Mouse (Mus musculus) adrenal gland, postnatal 10 days (tissue): ENCODE data around the gene Gm49450. TPM values are rescaled to one million over a fixed set of nuclear protein-coding genes. Genes with fewer than 3 reads are reported as not detected.
"Not testable (repeated sequence)": the region's sequence is repeated elsewhere in the genome, so short reads cannot be mapped to it uniquely, and the experiment has no call there.

Source experiments
- DNase-seq: peaks from one replicate; pipeline ENCODE4 v3.0.0; 2021; ENCODE audit warnings: mixed read lengths
- total RNA-seq, 2 experiments: library from RNA; stranded (reverse); gene quantifications; 2 replicates each; pipeline ENCODE4 v1.2.3; 2021

Gm49450 gene
- total RNA-seq, 2 experiments from 2014 or later: not detected

DNA sequence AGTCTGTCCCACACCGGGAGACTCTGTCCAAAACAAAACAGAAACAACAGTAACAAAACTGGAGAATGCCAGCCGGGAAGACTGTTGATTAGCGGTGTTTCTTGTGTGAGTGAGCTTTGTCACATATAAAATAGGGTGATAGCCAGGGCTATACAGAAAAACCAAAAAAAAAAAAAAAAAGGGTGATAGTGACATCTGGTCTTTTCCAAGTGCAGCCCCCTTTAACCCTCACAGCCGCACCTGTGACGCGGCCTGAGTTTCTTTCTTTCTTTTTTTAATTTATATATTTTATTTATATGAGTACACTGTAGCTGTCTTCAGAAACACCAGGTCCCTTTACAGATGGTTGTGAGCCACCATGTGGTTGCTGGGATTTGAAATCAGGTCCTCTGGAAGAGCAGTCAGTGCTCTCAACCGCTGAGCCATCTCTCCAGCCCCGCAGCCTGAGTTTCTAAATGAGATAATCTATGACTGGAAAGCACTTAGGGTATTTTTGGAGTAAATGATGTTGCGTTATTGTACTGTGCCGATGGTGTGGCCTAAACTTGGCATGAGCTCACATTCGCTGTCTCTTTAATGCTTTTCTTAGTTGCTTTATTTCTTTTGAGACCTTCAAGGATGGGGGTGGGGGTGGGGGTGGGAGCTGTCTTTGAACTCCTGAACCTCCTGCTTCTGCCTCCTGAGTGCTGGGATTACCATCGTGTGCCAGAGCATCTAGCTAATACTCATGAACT lies 32.8 kb upstream of the Gm49450 start:
- no peak for DNase-seq

DNA sequence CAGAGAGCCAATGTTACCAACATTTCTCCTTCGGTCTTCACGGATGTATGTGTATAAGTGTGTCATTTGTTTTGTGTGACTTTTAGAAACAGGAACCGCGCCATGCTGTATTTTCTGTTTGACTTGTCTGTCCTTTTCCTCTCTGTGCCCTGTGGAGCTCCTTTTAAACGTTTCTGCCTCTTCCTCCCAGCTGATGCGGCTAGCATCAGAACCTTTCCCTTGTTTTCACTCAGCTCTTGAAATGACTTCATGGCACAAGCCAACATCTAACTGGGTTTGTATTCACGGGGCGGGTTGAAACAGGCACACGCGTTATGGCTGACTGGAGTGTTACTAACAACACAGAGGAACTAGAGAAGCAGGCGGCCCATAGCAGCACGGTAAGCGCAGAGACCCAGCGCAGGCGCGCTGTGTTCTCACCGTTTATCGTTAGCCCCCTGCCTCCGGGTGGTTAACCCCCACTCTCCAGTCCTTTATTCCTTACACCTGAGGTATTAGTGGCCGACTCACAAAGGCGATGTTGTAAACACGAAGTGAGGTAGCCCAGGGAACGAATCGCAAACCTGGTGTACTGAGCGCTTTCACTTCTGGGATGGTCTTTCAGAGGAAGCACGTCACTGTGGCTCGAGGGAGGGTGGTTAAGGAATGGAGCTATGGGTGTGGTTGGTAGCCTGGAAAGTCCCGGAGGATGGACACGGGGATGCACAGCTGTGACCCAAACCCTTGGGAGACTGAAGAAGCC lies 32.1 kb upstream of the Gm49450 start:
- DNase-seq: peak; percentile 85

DNA sequence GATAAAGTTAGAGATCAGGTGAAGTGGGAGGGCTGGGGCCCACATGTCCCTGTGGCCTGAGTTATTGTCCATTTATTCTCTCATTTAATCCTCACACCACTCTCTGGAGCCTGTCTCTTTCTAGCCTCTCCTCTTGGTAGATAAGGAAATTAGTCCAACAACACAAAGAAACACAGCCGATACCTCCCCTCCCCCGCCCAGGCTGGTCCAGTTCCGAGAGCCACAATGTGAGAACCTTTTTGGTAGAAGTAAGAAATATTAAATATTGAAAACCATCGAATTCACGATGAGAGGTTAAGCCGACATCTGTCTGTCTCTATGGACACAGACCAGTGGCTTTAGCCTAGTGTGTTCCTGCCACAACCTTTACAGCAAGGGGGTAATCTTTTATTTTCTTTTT lies 31.3 kb upstream of the Gm49450 start:
- no peak for DNase-seq

DNA sequence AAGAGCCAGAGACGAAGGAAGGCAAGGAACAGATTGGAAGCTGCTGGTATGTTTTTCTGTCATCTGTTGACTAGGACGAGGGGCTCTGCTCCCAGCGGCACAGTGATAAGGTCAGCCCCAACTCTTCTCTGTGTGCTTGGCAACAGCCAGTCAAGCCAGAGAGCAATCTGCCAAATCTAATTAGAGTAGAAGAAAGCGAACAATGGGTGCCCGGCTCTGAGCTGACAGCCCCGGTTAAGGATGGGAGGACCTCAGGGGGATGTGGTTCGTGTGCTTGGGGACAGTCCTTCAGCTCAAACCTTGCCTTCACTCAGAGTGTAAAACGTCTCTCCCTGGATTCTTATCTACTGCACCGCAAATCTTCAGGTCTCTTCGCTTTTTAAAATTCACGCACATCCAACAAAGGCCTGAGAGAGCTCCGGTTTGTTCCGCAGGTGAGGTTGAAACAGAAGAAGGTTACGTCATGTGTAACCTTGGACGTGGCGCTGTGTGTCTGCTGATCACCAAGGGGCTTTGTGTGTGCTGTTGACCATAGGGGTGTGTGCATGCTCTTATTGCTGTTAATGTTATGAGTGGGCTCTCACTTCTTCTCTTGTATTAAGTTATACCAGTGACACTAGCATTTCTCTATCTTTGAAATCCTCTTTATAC lies 30.2 kb upstream of the Gm49450 start:
- no peak for DNase-seq

DNA sequence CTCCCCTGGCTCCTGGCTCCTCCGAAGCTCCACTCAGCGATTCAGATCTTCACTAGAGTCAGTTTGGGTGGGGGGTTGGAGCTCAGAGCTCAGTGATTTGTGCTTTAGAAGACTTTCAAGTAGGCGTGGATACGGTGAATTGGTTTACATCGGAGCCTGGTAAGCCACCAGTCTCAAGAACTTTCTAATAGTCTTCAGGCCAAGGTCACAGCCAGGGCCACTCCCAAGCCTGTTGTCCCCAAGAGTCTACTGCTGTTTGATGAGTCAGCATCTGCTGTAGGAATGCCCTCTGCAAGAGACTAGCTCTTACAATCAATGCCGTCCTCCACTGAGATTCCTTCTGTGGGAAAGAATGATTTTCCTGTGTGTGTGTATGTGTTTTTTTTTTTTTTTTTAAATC lies 28.7 kb upstream of the Gm49450 start:
- DNase-seq: peak; percentile 41

DNA sequence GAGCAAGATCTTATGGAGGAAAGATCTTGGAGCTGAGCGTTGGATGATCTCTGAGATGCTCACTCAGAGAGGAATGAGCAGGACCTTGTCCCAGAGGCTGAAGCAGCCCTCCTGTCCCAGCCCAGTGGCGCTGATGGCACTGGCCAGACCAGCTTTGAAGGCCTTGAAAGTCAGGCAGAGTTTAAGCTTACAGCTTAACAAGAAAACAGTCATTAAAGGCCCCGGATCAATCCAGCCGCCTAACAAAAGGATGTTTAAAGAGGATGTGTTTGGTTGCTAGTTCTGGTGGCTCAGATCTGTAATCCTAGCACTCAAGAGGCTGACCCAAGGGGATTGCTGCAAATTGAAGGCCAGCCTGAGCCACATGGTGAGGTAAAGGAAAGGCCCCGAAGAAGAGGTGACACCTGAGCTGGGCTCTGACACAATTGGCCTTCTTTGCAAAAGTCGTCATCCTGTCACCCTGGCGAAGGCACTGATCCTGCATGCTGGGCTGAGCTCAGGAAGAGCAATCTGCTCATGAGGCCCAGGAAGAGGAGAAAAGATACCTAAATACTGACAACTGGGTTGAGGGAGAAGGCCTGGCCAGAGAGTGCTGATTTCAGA lies 26.8 kb upstream of the Gm49450 start:
- no peak for DNase-seq

DNA sequence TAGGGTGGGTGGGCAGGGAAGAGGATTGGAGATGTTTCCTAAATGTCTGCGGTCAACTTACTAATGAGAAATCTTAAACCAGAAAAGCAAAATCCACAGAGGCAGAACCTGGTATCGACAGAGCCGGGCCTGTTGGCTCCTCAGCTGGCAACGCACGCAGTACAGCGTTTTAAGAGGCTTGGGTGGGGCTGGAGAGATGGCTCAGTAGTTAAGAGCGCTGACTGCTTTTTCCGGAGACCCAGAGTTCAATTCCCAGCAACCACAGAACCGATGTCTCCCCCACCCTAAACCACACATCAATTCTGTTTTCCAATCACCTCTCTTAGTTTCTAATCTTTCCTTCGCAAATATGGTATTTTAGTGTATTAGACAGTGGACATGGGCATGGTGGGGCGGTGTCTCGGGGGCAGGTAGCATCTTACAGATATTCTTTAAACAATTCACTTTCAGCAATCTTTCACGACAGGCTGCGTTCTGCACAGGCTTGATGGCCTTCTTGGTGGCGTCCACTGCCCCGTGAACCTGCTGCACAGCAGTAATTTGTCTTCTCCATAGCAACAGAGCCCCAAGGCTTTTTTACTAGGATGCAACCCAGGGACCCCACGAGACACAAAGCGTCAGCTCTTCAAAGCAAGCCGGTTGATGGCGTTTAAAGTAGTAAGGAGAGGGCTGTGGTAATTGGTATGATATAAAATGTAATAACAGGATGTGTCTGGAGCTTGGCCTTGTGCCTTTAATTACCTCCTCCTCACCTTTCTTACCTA lies 25.2 kb upstream of the Gm49450 start:
- DNase-seq: no peak

DNA sequence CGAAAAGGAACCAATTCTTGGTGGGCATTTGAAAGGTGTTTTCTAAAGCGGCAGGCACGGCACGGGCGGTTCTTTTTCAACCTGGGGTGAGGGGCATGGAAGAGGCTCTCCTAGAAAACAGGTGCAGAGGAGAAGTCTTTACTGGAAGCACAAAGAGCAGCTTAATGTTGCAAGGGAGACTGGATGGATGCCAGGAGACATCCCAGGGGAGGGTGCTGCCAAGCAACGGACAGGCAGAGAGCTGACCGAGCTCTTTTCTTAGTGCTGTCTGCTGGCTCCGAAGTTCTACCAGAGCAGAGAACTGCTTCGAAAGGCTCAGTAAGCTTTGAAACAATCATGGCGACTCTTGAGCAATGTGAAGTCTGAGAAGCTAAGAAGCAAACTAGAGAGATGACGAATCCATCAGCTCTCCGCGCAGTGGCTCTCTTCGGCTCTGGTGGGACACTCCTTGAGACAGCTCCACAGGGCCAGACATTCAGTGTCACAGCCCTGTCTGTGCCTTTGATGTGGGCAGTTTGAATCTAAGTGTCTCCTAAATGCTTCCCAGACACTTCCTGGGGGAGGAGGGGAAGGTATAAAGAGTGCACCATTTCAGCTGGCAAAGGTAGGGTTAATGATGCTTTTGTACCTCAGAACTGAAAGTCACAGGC lies 24.5 kb upstream of the Gm49450 start:
- DNase-seq: peak; percentile 92

DNA sequence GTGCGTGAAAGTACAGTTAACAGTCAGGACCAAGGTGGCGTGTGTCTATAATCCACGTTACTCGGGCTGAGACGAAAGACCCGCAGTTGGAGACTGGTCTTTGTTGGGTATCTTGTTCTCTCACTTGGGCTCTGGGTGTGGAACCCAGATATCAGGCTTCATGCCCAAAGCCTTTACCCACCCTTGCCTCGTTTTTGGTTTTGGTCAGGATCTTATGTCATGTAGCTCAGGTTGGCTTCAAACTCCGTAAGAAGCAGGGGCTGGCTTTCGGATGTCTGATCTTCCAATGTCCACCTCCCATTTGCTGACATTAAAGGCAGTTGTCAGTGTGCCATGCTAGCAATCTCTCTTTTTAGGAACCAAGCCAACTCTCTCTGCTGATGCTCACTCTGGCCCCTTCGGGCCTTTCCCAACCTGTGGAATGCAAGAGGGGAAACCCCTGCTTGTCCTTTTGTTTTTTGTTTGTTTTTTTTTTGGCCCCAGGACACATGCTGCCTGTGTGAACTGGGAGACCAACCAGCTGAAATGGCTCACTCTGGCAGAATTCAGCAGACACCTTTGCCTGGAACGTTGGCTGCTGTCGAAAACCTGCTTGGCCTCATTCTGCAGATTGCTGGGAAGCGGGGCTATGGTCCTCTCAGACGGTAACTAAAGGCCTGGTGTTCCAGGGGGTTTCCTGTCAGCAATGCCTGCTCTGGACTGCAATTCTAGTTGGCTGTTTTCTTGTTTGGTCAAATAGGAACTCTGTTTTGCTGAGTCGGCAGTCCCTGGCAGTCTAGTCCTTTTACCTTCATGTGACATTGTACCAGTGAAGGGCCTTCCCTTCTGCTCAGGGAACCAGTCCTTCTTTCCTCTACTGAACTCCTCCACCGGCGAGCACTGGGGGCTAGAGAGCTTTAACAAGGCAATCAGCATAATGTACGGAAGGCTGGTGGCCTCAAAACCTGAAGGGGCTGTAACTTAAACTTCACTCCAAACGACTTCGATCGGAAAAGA lies 23.7 kb upstream of the Gm49450 start:
- DNase-seq: no peak

DNA sequence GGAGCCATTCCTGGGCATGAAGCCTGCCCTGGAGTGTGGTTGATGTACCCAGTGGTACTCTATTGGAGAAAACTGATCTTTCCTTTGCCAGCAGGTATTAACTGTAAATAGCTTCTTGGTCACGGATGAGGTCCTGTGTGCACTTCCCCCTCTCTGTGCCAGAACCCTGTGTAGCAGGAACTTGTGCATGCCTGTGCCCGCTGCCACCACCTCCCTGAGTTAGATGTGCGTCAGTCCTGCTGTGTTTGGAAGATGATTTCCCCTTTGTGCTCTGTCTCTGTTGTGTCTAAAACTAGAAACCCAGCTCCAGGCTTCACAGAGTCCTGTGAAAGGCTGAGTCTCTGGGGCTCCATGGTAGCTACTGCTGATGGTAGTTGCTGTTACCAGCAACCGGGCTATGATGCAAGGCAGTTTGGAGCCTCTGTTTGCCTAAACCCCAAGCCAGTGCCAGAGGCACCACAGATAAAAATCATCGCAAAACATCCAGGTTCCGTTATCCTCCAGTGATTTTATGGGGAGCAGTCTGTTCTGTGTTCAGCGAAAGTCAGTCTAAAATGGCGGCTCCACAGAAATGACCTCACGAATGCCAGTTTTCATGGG lies 19.8 kb upstream of the Gm49450 start:
- no peak for DNase-seq

DNA sequence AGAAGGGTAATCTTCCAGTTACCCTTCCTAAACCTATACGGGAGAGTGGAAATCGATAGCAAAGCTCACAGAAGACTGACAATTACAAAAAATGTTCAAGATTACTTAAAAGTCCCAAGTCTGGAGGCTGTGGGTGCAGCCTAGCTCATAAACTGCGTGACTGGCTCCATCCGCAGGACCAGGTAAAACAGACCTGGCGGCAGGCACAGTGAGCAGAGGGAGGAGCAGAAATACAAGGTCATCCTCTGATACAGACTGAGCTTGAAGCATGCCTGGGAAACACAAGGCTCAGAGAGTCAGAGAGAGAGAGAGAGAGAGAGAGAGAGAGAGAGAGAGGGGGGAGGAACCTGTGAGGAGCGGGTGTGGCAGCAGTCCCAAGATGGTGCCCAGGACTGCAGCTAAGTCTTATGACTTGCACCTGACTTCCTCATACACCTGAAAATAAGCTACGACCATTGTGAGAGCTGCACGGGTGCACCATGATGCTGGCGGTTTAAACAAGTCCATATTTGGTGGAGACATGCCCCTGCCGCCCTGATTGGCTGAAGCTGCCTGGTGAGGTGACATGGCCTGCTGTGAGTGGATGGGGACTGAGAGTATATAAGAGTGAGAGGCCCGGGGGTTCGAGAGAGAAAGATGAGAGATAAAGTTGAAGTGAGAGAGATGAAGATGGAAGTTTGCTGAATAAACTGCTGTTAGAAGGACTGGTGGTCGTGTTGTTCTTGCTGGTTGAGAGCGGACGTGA lies 18.4 kb upstream of the Gm49450 start:
- not testable (repeated sequence) for DNase-seq

DNA sequence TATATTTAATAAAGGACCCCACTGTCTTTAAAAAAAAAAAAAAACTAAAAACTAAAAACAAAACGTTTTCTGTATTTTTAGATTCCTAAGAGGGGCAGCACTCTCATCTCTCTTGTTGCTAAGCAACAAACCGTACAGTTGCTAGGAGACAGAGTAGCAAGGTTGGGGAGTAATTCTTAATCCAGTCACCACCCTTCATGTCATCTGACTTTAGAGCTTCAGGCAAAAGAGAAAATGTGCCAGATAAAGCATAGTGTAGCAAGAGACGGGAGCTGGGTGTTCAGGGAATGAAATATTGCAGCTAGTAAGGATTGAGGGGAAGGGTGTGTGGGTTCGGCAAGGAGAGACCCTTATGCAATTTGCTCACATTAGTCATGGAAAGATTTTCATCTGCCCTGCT lies 17.8 kb upstream of the Gm49450 start:
- DNase-seq: no peak

DNA sequence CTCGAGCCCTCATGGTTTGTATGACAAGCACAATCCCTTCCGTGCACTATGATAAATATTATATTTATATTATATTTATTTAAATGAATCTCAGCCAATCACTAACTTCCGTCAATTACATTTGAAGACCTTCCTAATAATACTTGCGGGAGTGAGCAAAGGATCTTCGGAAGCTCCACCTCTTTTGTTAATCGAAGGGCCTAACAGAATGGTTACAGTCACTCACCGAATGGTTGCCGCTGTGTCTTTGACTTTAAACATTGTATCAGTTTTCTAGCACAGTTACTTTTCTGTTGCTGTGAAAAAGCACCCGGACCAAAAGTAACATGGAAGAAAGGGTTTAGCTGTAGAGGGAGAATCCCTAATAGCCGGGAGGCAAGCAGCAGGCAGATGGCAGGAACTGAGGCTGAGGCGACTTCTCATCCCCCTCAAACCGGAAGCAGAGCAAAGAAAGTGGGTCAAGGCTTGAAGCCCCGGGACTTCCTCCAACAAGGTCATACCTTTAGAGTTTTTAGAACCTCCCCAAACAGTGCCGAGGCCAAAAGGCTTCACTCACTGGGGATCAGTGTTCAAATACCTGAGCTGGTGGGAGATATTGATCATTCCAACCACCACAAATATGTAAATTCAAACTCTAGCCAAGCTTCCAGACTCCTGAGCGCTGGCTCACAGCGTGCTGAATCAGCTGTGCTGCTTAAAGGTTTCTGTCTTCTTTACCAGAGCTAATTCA lies 16.2 kb upstream of the Gm49450 start:
- peak; percentile 38 for DNase-seq

DNA sequence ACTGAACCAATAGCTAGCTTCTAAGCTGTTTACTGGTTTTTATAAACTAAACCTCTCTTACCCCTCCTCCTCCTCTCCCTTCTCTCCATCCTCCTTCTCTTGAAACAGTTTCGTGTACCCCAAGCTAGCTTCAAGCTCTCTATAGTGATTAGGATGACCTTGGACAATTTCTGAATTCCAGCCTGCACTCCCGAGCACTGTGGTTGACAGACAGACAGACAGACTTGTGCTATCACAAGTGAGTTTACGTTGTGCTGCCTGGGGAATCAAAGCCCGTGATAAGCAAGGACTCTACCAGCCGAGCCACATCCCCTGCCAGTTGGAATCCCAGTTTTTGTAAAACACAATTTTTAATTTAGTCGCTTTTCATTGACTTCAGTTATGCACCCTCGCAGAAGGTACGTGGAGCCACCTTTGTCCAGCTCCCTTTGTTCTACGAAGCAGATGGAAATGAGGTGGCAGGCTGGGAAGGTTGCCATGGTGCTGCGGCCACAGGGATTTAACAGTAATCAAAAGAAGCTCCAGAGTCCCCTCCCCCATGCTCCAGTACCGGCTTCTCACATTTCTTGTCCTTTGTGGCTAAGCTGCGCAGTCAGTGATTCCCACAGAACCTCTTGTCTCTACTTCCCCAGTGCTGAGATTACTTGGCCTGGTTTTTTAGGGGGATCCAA lies 15.5 kb upstream of the Gm49450 start:
- DNase-seq: peak; percentile 68

DNA sequence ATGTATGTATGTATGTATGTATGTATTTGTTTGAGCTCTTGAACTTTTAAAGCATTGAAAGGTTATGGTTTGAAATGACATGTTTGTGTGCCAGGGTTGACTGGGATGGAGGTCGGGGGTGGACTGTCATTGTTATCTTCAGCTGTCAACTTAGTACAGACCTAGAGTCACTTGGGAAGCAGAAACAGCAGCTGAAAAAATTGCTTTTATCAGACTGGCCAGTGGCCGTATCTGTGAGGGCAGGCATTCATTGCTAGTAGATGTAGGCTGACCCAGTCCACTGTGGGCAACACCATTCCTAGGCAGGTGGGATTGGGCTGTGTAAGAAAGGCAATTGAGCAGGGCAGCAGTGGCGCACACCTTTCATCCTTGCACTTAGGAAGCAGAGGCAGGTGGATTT lies 6.2 kb upstream of the Gm49450 start:
- no peak for DNase-seq

DNA sequence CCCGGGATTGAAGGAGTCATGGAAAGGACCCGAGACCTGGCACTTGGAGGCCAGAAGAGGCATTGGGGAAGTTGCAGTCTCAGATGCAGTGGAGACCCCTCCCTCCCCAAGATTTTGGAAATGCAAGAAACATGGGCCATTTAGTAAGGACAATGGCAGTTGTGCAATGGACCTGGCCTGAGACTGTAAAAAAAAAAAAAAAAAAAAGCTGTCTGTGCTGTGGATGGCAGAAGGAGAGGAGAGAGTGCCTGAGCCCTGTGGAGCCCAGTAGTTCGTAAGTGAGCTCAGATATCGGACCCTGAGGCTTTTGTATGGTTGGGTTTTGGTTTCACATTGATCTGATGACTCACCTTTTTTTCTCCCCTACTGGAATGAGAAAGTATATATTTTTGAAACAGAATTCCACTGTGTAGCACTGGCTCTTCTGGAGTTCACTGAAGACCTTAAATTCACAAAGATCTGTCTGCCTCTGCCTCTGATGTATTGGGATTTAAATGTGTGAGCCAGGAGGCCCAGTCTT lies 5.6 kb upstream of the Gm49450 start:
- DNase-seq: no peak

DNA sequence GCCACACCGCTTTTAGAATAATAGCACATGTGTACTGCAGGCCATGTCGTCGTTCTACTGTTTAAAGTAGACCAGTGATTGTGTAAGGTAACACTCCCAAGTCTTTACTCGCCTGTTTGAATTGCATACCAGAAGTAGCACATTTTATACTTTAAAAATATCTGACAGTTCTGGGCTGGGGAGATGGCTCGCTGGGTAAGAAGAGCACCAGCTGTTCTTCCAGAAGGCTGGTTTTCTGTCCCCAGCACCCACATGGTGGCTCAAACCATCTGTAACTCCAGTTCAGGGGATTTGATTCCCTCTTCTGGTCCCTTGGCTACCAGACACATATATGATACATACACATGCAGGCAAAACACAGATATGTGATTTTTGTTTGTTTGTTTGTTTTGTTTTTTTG lies 4.1 kb upstream of the Gm49450 start:
- no peak for DNase-seq

DNA sequence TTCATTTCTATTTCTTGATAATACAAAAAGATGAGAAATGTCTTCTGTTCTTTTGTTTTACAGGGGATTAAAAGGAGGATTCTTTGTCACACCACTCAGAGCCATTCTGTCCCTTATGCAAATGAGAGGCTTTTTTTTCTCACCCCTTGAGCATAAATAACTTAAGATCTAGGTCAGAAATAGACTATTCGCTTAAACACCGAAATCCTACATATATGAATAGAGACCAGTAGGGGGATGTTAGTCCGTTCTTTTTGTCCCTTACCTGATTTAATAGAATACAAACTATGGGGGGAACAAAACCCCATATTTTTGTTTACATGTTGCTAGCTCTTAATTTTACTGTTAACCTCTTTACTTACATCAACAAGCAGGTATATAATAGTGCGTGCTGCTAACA lies 2.6 kb upstream of the Gm49450 start:
- DNase-seq: no peak
